Mouse (Mus musculus) olfactory bulb, adult 2 months (tissue): ENCODE data around the gene Btg2.

Experiments used
- CTCF ChIP-seq: fragments of 200-500 bp; IDR thresholded peaks from 2 replicates; pipeline ENCODE4 v1.5.1; 2012; ENCODE audit warnings: low read depth, mild to moderate bottlenecking, low read length, moderate library complexity; ENCODE audit not compliant: insufficient read depth
- POLR2A ChIP-seq: fragments of 200-500 bp; IDR thresholded peaks from 2 replicates; pipeline ENCODE4 v1.6.1; 2012; ENCODE audit warnings: mild to moderate bottlenecking, low read depth, low read length, moderate library complexity; ENCODE audit not compliant: insufficient read depth

GRCm38 (mm10) chr1:134113560-134113959, 34.6 kb upstream of the Btg2 start:
- TF ChIP-seq CTCF (no peak), POLR2A (no peak)
